8 mouse cellular contexts compared by ENCODE assay signal in the genomic region with DNA sequence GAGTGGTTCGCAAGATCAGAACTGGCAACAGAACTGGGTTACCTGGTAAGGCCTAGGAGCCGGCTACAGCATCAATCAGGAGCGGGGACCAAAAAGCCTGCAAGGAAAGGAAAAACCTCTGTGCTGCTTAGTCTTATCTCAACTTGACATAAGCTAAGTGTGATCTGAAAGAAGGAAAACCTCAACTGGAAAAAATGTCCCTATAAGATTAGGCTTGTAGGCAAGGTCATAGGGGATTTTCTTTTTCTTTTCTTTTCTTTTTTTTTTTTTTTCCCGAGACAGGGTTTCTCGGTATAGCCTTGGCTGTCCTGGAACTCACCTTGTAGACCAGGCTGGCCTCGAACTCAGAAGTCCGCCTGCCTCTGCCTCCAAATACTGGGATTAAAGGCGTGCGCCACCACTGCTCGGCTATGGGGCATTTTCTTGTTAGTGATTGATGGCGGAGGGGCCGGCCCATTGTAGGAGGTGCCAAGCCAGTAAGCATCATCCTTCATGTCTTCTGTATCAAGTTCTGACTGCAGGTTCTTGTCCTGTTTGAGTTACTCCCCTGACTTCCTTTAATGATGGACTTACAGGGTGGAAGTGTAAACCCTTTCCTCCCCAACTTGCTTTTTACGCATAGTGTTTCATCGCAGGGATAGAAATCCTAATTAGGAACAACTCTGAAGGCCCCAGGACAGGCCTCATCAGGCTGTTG. TPM values are rescaled to one million over a fixed set of nuclear protein-coding genes. Genes with fewer than 3 reads are reported as not detected.
A peak's percentile ranks its signal among the peaks of the same experiment; 100 is the strongest.
DNase-seq lines count a peak whose midpoint lies in the region; ATAC-seq lines count a peak whose summit lies in the region.

No protein-coding gene starts in this region.

- H3K9ac ChIP-seq in lung, embryonic 15.5 days: no peak overlapping the region
- no peak overlapping the region for H3K9ac ChIP-seq in neural tube, embryonic 15.5 days (replicated peaks)

- H3K4me1 ChIP-seq in lung, embryonic 15.5 days: peaks cover 20% of the 10 kb centered on the region
- peaks cover 48% of the 10 kb centered on the region for H3K4me1 ChIP-seq in limb, embryonic 10.5 days
- peaks cover 6% of the 10 kb centered on the region for H3K4me1 ChIP-seq in neural tube, embryonic 15.5 days

- no peak overlapping the region for H3K4me3 ChIP-seq in lung, embryonic 15.5 days
- peak overlapping the region; percentile 58 for H3K4me3 ChIP-seq in limb, embryonic 10.5 days
- H3K4me3 ChIP-seq in neural tube, embryonic 15.5 days (replicated peaks): no peak overlapping the region

- H3K9me3 ChIP-seq in lung, embryonic 15.5 days: no peaks in the 10 kb centered on the region
- no peaks in the 10 kb centered on the region for H3K9me3 ChIP-seq in limb, embryonic 10.5 days (replicated peaks)
- no peaks in the 10 kb centered on the region for H3K9me3 ChIP-seq in neural tube, embryonic 15.5 days (replicated peaks)

- H3K27me3 ChIP-seq in lung, embryonic 15.5 days: no peaks in the 10 kb centered on the region
- no peaks in the 10 kb centered on the region for H3K27me3 ChIP-seq in limb, embryonic 10.5 days (ENCODE audit: low read depth, poor library complexity, severe bottlenecking)
- 0 out of 2 replicates have a peak, but pooled peaks cover 3% of the 10 kb centered on the region for H3K27me3 ChIP-seq in neural tube, embryonic 15.5 days (replicated peaks)

- 0 out of 2 replicates have a peak overlapping the region, but pooled peaks have one; percentile 58 for H3K4me2 ChIP-seq in lung, embryonic 15.5 days
- H3K4me2 ChIP-seq in neural tube, embryonic 15.5 days: peak overlapping the region; percentile 46; the same call in 1 of the 2 replicates

- no peak overlapping the region for H3K27ac ChIP-seq in lung, embryonic 15.5 days
- H3K27ac ChIP-seq in limb, embryonic 10.5 days: no peak overlapping the region; the same call in 1 of the 2 replicates
- H3K27ac ChIP-seq in neural tube, embryonic 15.5 days (replicated peaks): no peak overlapping the region

- 41% methylated on average over 14 of the region's 14 CpGs for WGBS in lung, embryonic 15.5 days
- 8% methylated on average over 14 of the region's 14 CpGs for WGBS in limb, embryonic 10.5 days
- WGBS in neural tube, embryonic 15.5 days: 22% methylated on average over 14 of the region's 14 CpGs

- DNase-seq in adrenal gland, adult 2 months: peak; percentile 22
- DNase-seq in adrenal gland, postnatal 10 days: no peak
- DNase-seq in lung, postnatal 25 days (ENCODE audit: low spot score): no peak
- DNase-seq in limb, embryonic 10.5 days (ENCODE audit: low spot score): peak; percentile 63
- no peak for DNase-seq in cerebellum, postnatal 4 days (ENCODE audit: low spot score in 2 of 2)

- ATAC-seq in lung, embryonic 15.5 days (ENCODE audit: borderline replicate concordance, extremely low read depth, low FRiP score, low TSS enrichment): no peak
- ATAC-seq in neural tube, embryonic 15.5 days (ENCODE audit: low FRiP score): no peak
- no peak for ATAC-seq in activated CD4-positive, CD25-positive, alpha-beta regulatory T cell, adult 4 months

- no peaks in the 10 kb centered on the region for H3K36me3 ChIP-seq in lung, embryonic 15.5 days
- no peaks in the 10 kb centered on the region for H3K36me3 ChIP-seq in limb, embryonic 10.5 days
- no peaks in the 10 kb centered on the region for H3K36me3 ChIP-seq in neural tube, embryonic 15.5 days

RNA-seq across cellular contexts. Expression of gene Btn2a2, which starts 18.3 kb away (rescaled TPM):
- not detected for total RNA-seq in adrenal gland, adult 2 months (2021)
- not detected in 2 replicates for polyA plus RNA-seq in adrenal gland, adult 2 months (2012; rRNA removed)
- total RNA-seq in adrenal gland, postnatal 10 days (2021): not detected
- 0.16 and 0.21 TPM in 2 replicates for polyA plus RNA-seq in lung, embryonic 15.5 days (2015; fragmentation: Nextera tagmentation; extraction: Ambion mirVana)
- 0.99 and 1.9 TPM in 2 replicates for polyA plus RNA-seq in limb, embryonic 10.5 days (2016; fragmentation: Nextera tagmentation; extraction: Ambion mirVana)
- polyA plus RNA-seq in neural tube, embryonic 15.5 days (2015; fragmentation: Nextera tagmentation; extraction: Ambion mirVana): 0.14 and 0.22 TPM in 2 replicates
- not detected for polyA plus RNA-seq in activated CD4-positive, CD25-positive, alpha-beta regulatory T cell, adult 4 months (2017; shearing (Covaris generic))

RNA-seq across cellular contexts. Expression of gene Hist1h4h, which starts 23.9 kb away (rescaled TPM):
- total RNA-seq in adrenal gland, adult 2 months (2021): 100 to 1,000 TPM; 338 to 400 TPM
- 20.2 and 33.8 TPM in 2 replicates for polyA plus RNA-seq in adrenal gland, adult 2 months (2012; rRNA removed)
- 1,000 to 10,000 TPM in 1 of 2 experiments, 100 to 1,000 TPM in 1; 930 to 1,063 TPM for total RNA-seq in adrenal gland, postnatal 10 days (2021)
- 6.9 and 8.1 TPM in 2 replicates for polyA plus RNA-seq in lung, embryonic 15.5 days (2015; fragmentation: Nextera tagmentation; extraction: Ambion mirVana)
- polyA plus RNA-seq in limb, embryonic 10.5 days (2016; fragmentation: Nextera tagmentation; extraction: Ambion mirVana): 2.4 and 4.5 TPM in 2 replicates
- polyA plus RNA-seq in neural tube, embryonic 15.5 days (2015; fragmentation: Nextera tagmentation; extraction: Ambion mirVana): 1.5 and 4.5 TPM in 2 replicates
- polyA plus RNA-seq in activated CD4-positive, CD25-positive, alpha-beta regulatory T cell, adult 4 months (2017; shearing (Covaris generic)): 1 to 10 TPM; 2.7 to 3.2 TPM

RNA-seq across cellular contexts. Expression of gene Hist1h2af, which starts 26.7 kb away (rescaled TPM):
- total RNA-seq in adrenal gland, adult 2 months (2021): 10 to 100 TPM; 17.9 to 20.0 TPM
- 24.9 and 66.0 TPM in 2 replicates for polyA plus RNA-seq in adrenal gland, adult 2 months (2012; rRNA removed)
- total RNA-seq in adrenal gland, postnatal 10 days (2021): 100 to 1,000 TPM; 261 to 325 TPM
- polyA plus RNA-seq in lung, embryonic 15.5 days (2015; fragmentation: Nextera tagmentation; extraction: Ambion mirVana): 6.2 and 8.4 TPM in 2 replicates
- 8.0 and 11.7 TPM in 2 replicates for polyA plus RNA-seq in limb, embryonic 10.5 days (2016; fragmentation: Nextera tagmentation; extraction: Ambion mirVana)
- 0.77 TPM in 1 of 2 replicates, not detected in the other for polyA plus RNA-seq in neural tube, embryonic 15.5 days (2015; fragmentation: Nextera tagmentation; extraction: Ambion mirVana)
- polyA plus RNA-seq in activated CD4-positive, CD25-positive, alpha-beta regulatory T cell, adult 4 months (2017; shearing (Covaris generic)): not detected

RNA-seq across cellular contexts. Expression of gene Hist1h3g, which starts 28.3 kb away (rescaled TPM):
- total RNA-seq in adrenal gland, adult 2 months (2021): 1 to 10 TPM; 2.2 to 7.1 TPM
- polyA plus RNA-seq in adrenal gland, adult 2 months (2012; rRNA removed): 3.2 and 3.5 TPM in 2 replicates
- 10 to 100 TPM; 76.3 to 91.7 TPM for total RNA-seq in adrenal gland, postnatal 10 days (2021)
- polyA plus RNA-seq in lung, embryonic 15.5 days (2015; fragmentation: Nextera tagmentation; extraction: Ambion mirVana): 9.5 and 10.8 TPM in 2 replicates
- polyA plus RNA-seq in limb, embryonic 10.5 days (2016; fragmentation: Nextera tagmentation; extraction: Ambion mirVana): 4.7 and 5.3 TPM in 2 replicates
- 0.51 and 0.64 TPM in 2 replicates for polyA plus RNA-seq in neural tube, embryonic 15.5 days (2015; fragmentation: Nextera tagmentation; extraction: Ambion mirVana)
- 1 to 10 TPM in 1 of 2 experiments, not detected in 1; 1.1 TPM for polyA plus RNA-seq in activated CD4-positive, CD25-positive, alpha-beta regulatory T cell, adult 4 months (2017; shearing (Covaris generic))

RNA-seq across cellular contexts. Expression of gene Hist1h2bh, which starts 36.2 kb away (rescaled TPM):
- 1 to 10 TPM; 3.0 to 3.2 TPM for total RNA-seq in adrenal gland, adult 2 months (2021)
- 1.2 and 1.5 TPM in 2 replicates for polyA plus RNA-seq in adrenal gland, adult 2 months (2012; rRNA removed)
- total RNA-seq in adrenal gland, postnatal 10 days (2021): 10 to 100 TPM; 20.9 to 25.4 TPM
- 1.4 TPM in 2 replicates for polyA plus RNA-seq in lung, embryonic 15.5 days (2015; fragmentation: Nextera tagmentation; extraction: Ambion mirVana)
- polyA plus RNA-seq in limb, embryonic 10.5 days (2016; fragmentation: Nextera tagmentation; extraction: Ambion mirVana): 0.56 and 0.69 TPM in 2 replicates
- polyA plus RNA-seq in neural tube, embryonic 15.5 days (2015; fragmentation: Nextera tagmentation; extraction: Ambion mirVana): 0.22 and 0.51 TPM in 2 replicates
- under 1 TPM in 1 of 2 experiments, not detected in 1; 0.38 TPM for polyA plus RNA-seq in activated CD4-positive, CD25-positive, alpha-beta regulatory T cell, adult 4 months (2017; shearing (Covaris generic))

Comparison
In these comparisons a context has a peak if more than half of its experiments do, and no peak if none do; other contexts are left out.
1. DNase-seq: peak in adrenal gland, adult 2 months (single experiment) and limb, embryonic 10.5 days (single experiment); none in adrenal gland, postnatal 10 days (single experiment), lung, postnatal 25 days (single experiment) and cerebellum, postnatal 4 days (0 of 2).